Mouse (Mus musculus) A20 (cell line): Measurements from ENCODE around the gene Fzd2.

Experiments used
- DNase-seq: peaks from one replicate; pipeline ENCODE4 v3.0.0-alpha.2; 2011; ENCODE audit warnings: low read depth, low spot score

Fzd2 gene

GRCm38 (mm10) chr11:102619449-102619848 is 15.3 kb downstream of the Fzd2 start:
- DNase-seq = peak; percentile 7

GRCm38 (mm10) chr11:102623876-102624789 is 19.9 kb downstream of the Fzd2 start:
- DNase-seq = no peak

GRCm38 (mm10) chr11:102624888-102625407 is 20.8 kb downstream of the Fzd2 start:
- peak; percentile 63 for DNase-seq

GRCm38 (mm10) chr11:102627171-102627931 is 23.2 kb downstream of the Fzd2 start:
- no peak for DNase-seq

DNA sequence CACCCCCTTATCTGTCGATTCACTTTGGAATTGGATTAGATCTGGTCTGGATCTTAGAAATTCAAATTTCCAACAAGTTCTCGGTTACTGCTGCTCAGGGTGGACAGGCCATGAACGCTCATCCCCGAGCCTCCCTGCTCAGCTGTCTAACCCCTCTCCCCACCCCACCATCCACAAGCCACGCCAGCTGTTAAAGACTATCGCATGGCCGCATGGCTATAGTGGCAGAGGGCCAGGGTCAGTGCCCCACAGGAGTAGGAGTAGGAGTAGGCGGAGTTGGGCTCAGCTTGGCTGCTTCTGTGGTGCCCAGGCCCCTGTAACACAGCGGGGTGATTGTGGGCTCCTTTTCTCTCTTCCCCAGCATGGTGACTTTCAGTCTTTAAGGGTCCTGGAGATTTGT is 24.3 kb downstream of the Fzd2 start:
- no peak for DNase-seq

GRCm38 (mm10) chr11:102629375-102629774 is 25.2 kb downstream of the Fzd2 start:
- no peak for DNase-seq

DNA sequence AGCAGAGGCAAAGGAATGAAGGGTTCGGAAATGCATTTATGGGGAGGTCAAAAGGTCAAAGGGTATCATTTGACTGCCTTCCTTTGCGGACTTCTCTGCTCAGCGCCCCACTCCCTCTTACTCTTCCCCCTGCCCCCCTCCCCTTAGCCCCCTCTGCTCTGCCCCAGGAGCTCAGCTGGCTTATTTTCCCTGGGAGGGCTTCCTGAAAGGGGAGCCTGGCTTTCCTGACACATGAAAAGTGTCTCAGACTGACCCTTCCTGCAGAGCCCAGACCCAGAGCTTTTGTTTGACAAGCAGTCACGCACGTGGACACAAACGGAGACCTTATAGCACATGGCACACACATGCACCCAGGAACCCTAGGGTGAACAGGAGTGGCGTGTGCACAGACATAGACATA is 26.5 kb downstream of the Fzd2 start:
- DNase-seq = no peak

- no peak for DNase-seq
These were observed 27.0 kb downstream of the Fzd2 start for GRCm38 (mm10) chr11:102631203-102631602.

- no peak for DNase-seq
These were observed 28.5 kb downstream of the Fzd2 start for GRCm38 (mm10) chr11:102632725-102633124.

GRCm38 (mm10) chr11:102633379-102633778 is 29.2 kb downstream of the Fzd2 start:
- DNase-seq = no peak

DNA sequence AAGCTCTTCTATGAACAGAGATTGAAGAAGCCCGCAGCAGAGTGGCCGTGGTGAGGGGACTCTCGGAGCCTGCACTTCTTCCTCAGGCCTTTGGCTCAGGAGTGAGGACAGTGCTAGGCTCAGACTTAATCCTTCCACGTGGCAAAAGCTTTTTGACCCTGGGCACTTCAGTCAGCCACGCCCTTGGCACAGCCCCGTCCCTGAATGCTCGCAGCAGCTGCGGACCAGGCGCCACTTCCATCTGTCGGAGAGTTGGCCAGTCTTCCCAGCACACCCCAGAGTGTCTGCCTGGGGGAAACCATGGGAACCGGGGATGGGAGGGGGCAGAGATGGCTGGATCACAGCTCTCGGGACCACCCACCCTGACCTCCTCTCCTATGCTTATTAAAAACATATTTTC is 32.7 kb downstream of the Fzd2 start:
- DNase-seq = no peak

DNA sequence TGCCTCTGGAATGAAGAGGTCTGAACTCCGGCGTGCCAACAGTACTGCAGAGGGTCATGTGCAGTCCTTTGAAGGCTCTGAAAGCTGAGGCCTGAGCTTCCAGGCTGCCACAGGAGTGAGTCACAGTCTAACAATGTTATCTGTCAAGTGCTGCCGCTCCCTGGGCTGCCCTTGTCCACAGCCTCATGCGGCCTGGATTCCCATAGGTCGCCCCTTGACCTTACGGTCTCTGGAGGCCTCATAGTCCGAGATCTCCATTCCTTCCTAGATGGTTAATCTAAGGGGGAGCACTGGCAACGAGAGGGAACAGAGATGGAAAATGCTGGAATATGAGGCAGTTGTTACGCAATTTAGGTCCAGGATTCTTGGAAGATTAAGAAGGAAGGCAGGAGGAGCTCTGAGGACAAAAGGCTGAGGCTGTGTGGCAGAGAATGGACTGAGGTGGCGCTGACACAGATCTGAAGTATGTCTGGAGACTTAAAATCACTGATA is 39.7 kb downstream of the Fzd2 start:
- DNase-seq = no peak

DNA sequence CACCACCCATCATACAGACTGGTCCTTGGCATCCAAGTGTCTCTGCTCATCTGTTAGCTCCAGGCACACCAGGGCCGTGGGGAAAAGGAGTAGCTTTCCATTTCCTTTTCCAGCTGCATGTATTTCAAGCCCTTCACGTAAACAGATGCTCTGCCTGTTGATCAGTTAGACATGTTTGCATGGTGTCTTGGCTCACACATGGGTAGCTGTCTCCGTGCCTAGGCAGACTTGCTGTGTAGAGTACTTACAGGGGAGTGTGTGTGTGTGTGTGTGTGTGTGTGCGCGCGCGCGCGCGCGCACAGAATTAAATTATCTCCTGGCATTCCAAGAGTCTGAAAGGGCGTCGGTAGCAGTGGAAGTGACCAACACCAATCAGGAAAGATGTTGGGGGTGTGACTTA is 42.0 kb downstream of the Fzd2 start:
- DNase-seq = no peak

GRCm38 (mm10) chr11:102647885-102648284 is 43.7 kb downstream of the Fzd2 start:
- DNase-seq = no peak

DNA sequence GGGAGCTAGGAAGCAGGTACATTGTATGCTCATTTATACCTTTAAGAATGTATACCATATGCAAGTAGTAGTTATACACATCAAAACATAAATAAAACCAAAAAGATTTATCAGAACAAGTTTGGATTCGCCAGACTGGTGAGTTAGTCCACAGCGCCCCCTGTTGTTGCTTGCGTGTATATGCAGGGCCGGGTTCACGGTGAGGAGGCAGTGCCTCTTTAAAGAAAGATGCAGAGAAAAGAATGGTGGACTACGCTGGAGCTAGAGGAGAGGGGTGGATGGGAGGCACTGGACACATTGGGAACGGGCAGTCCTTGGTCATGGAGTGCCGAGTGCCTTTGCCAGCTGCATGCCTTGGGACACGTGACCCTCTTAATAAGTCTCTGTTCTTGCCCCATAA is 47.2 kb downstream of the Fzd2 start:
- peak; percentile 69 for DNase-seq

DNA sequence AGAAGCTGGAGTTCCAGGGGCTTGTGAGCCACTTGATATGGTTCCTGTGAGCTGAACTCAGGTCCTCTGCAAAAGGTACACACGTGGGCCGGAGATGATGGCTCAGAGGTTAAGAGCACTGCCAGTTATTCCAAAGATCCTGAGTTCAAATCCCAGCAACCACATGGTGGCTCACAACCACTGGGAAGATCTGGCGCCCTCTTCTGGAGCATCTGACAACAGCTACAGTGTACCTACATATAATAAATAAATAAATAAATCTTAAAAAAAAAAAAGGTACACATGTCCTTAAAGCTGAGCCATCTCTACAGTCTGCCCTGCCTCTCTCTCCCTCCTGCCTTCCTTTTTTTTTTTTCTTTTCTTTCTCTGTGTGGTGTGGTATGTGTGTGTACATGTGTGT is 48.6 kb downstream of the Fzd2 start:
- peak; percentile 57 for DNase-seq

- no peak for DNase-seq
These were observed 51.7 kb downstream of the Fzd2 start for GRCm38 (mm10) chr11:102655888-102656287.

- DNase-seq = peak; percentile 30
These were observed 52.2 kb downstream of the Fzd2 start for GRCm38 (mm10) chr11:102656326-102656926.

DNA sequence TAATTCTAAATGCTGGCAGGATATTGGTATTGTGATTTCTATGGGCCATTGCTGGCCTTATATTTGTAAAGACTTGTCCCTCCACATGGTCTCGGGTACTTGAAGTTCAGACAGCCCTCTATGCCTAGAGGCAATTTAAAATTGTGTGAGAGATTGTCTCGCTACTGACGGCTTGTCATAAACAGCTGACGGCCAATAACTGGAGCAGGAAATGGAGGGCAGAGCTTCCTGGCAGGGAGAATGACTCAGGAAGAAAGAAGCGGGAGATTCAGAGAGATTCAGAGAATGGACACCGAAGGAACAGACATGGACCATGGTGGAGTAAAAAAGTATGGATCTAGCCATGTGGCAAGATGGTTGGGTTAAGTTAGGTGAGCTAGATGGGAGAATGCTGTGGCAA is 52.7 kb downstream of the Fzd2 start:
- DNase-seq = no peak
